In the genomic region with DNA sequence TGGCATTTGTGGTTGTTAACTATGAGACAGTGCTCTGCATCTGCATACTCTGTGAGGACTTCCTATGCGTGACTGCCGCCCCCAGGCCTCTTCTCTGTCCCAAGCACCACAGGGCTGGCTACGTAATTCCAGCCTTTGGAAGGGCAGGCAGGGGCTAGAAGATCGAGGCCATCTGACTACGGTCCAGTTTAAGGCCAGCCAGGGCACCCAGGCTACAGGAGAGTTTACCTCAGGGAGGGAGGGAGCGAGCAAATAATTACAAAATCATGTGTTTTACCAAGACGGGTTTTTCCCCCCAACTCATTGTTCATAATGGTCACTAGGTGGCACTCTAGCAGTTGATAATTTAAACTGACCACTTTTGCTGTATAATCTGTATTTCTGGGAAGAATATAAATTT, we compare ENCODE assay signal across 10 mouse cellular contexts. TPM values are rescaled to one million over a fixed set of nuclear protein-coding genes. Genes with fewer than 3 reads are reported as not detected.
DNase-seq lines count a peak whose midpoint lies in the region; ATAC-seq and TF ChIP-seq lines count a peak whose summit lies in the region.
"Had no signal": no experiment of that assay in that cellular context is flagged by ENCODE, and none has a peak within 500 bp of the region (broad histone marks: within the 10 kb centered on the region; RNA-seq: fewer than 3 reads in every experiment).

No protein-coding gene starts in this region.

- TF ChIP-seq POLR2A in cerebellum, adult 2 months (IDR thresholded peaks at IDR 0.05; ENCODE audit: borderline replicate concordance, insufficient read depth, low read length) = no peak
- no peak for TF ChIP-seq POLR2A in small intestine, adult 2 months (IDR thresholded peaks at IDR 0.05; ENCODE audit: low read depth, low read length)

- no peaks in the 10 kb centered on the region for H3K4me1 ChIP-seq in cerebellum, adult 2 months (ENCODE audit: control insufficient read depth, insufficient read depth, low read length)
- H3K4me1 ChIP-seq in midbrain, embryonic 12.5 days = peaks cover 8% of the 10 kb centered on the region
- peaks cover 8% of the 10 kb centered on the region; the same call in 1 of the 2 replicates for H3K4me1 ChIP-seq in midbrain, embryonic 10.5 days
- no peaks in the 10 kb centered on the region for H3K4me1 ChIP-seq in kidney, embryonic 16.5 days (ENCODE audit: insufficient read depth, low read length)
- no peaks in the 10 kb centered on the region for H3K4me1 ChIP-seq in small intestine, adult 2 months (ENCODE audit: control insufficient read depth, insufficient read depth, insufficient read length, low read length)
- H3K4me1 ChIP-seq: embryonic facial prominence, embryonic 15.5 days; lung, embryonic 15.5 days had no signal

- H3K27ac ChIP-seq in cerebellum, adult 2 months (ENCODE audit: insufficient read depth, low read length) = no peak overlapping the region
- no peak overlapping the region for H3K27ac ChIP-seq in midbrain, embryonic 12.5 days (replicated peaks)
- H3K27ac ChIP-seq in midbrain, embryonic 10.5 days (replicated peaks) = no peak overlapping the region
- no peak overlapping the region for H3K27ac ChIP-seq in kidney, embryonic 16.5 days (ENCODE audit: low read length)
- no peak overlapping the region for H3K27ac ChIP-seq in small intestine, adult 2 months (ENCODE audit: insufficient read depth, low read depth, low read length)
- H3K27ac ChIP-seq: embryonic facial prominence, embryonic 15.5 days; lung, embryonic 15.5 days had no signal

- no peak overlapping the region for H3K9ac ChIP-seq in midbrain, embryonic 12.5 days (replicated peaks)
- H3K9ac ChIP-seq in kidney, embryonic 16.5 days (replicated peaks; ENCODE audit: low read length) = no peak overlapping the region
- H3K9ac ChIP-seq: embryonic facial prominence, embryonic 15.5 days; lung, embryonic 15.5 days had no signal

- no peaks in the 10 kb centered on the region for H3K9me3 ChIP-seq in midbrain, embryonic 12.5 days
- H3K9me3 ChIP-seq in midbrain, embryonic 10.5 days (replicated peaks) = no peaks in the 10 kb centered on the region
- no peaks in the 10 kb centered on the region for H3K9me3 ChIP-seq in kidney, embryonic 16.5 days (ENCODE audit: low read length)
- H3K9me3 ChIP-seq: embryonic facial prominence, embryonic 15.5 days; lung, embryonic 15.5 days had no signal

- 35% methylated on average over 7 of the region's 7 CpGs for WGBS in cerebellum, adult 2 months
- WGBS in midbrain, embryonic 12.5 days = 70% methylated on average over 7 of the region's 7 CpGs
- WGBS in midbrain, embryonic 10.5 days = 70% methylated on average over 7 of the region's 7 CpGs
- WGBS in kidney, embryonic 16.5 days = 66% methylated on average over 7 of the region's 7 CpGs
- 67% methylated on average over 7 of the region's 7 CpGs for WGBS in small intestine, adult 2 months

- peak; percentile 42; the same call in 1 of the 2 replicates for ATAC-seq in midbrain, embryonic 12.5 days (ENCODE audit: low FRiP score, low read depth)
- ATAC-seq in kidney, embryonic 16.5 days (ENCODE audit: low FRiP score, low TSS enrichment) = 0 out of 2 replicates have a peak, but pooled peaks have one; percentile 39

- DNase-seq in cerebellum, adult 2 months = peak; percentile 17 to 22
- DNase-seq in cerebellum, postnatal 4 days (ENCODE audit: low spot score in 2 of 2) = no peak
- DNase-seq in midbrain, embryonic 10.5 days (ENCODE audit: low spot score) = no peak
- no peak for DNase-seq in urinary bladder, postnatal 14 days (ENCODE audit: low spot score)
- no peak for DNase-seq in urinary bladder, postnatal 36 days (ENCODE audit: low spot score in 2 of 2)

- no peak overlapping the region for H3K4me2 ChIP-seq in midbrain, embryonic 12.5 days (replicated peaks)
- no peak overlapping the region for H3K4me2 ChIP-seq in kidney, embryonic 16.5 days (replicated peaks; ENCODE audit: low read depth, low read length)
- H3K4me2 ChIP-seq: embryonic facial prominence, embryonic 15.5 days; lung, embryonic 15.5 days had no signal

- peaks cover 33% of the 10 kb centered on the region for H3K36me3 ChIP-seq in midbrain, embryonic 12.5 days
- H3K36me3 ChIP-seq in midbrain, embryonic 10.5 days = peaks cover 69% of the 10 kb centered on the region
- peaks cover 37% of the 10 kb centered on the region for H3K36me3 ChIP-seq in kidney, embryonic 16.5 days (ENCODE audit: insufficient read depth, low read length)
- peaks cover 26% of the 10 kb centered on the region for H3K36me3 ChIP-seq in small intestine, adult 2 months (ENCODE audit: control insufficient read depth, insufficient read depth, low read length)

- TF ChIP-seq CTCF in cerebellum, adult 2 months (IDR thresholded peaks at IDR 0.05; ENCODE audit: borderline replicate concordance, insufficient read depth, low read depth, low read length) = peak; percentile 14; the same call in 1 of the 2 replicates
- peak; percentile 10; the same call in 1 of the 2 replicates for TF ChIP-seq CTCF in small intestine, adult 2 months (IDR thresholded peaks at IDR 0.05; ENCODE audit: extremely low read depth, insufficient read length, insufficient replicate concordance, low read depth, low read length)

- H3K4me3 ChIP-seq in cerebellum, adult 2 months (replicated peaks; ENCODE audit: insufficient read depth, low read depth, low read length) = no peak overlapping the region
- H3K4me3 ChIP-seq in midbrain, embryonic 12.5 days = no peak overlapping the region
- no peak overlapping the region for H3K4me3 ChIP-seq in midbrain, embryonic 10.5 days
- no peak overlapping the region for H3K4me3 ChIP-seq in kidney, embryonic 16.5 days (ENCODE audit: low read length)
- H3K4me3 ChIP-seq in small intestine, adult 2 months (ENCODE audit: low read depth, low read length) = no peak overlapping the region
- H3K4me3 ChIP-seq: embryonic facial prominence, embryonic 15.5 days; lung, embryonic 15.5 days had no signal

- H3K27me3 ChIP-seq in cerebellum, adult 2 months (ENCODE audit: control insufficient read depth, insufficient read depth, low read length) = no peaks in the 10 kb centered on the region
- no peaks in the 10 kb centered on the region for H3K27me3 ChIP-seq in midbrain, embryonic 12.5 days
- no peaks in the 10 kb centered on the region for H3K27me3 ChIP-seq in midbrain, embryonic 10.5 days (ENCODE audit: low read depth, poor library complexity, severe bottlenecking)
- no peaks in the 10 kb centered on the region for H3K27me3 ChIP-seq in kidney, embryonic 16.5 days (ENCODE audit: insufficient read depth, low read length)
- no peaks in the 10 kb centered on the region for H3K27me3 ChIP-seq in small intestine, adult 2 months (ENCODE audit: control insufficient read depth, insufficient read depth, low read length)
- H3K27me3 ChIP-seq: embryonic facial prominence, embryonic 15.5 days; lung, embryonic 15.5 days had no signal

RNA-seq across cellular contexts. Expression of gene Lix1, which starts 9.6 kb away (rescaled TPM):
- polyA plus RNA-seq in cerebellum, adult 2 months (2012; rRNA removed) = 8.4 and 9.6 TPM in 2 replicates
- 48.8 TPM in 2 replicates for polyA plus RNA-seq in midbrain, embryonic 12.5 days (2016; fragmentation: Nextera tagmentation; extraction: Ambion mirVana)
- 82.7 and 96.2 TPM in 2 replicates for polyA plus RNA-seq in midbrain, embryonic 10.5 days (2016; fragmentation: Nextera tagmentation; extraction: Ambion mirVana)
- polyA plus RNA-seq in kidney, embryonic 16.5 days (2015; fragmentation: Nextera tagmentation; extraction: Ambion mirVana) = 4.1 and 4.8 TPM in 2 replicates
- not detected in 2 replicates for polyA plus RNA-seq in small intestine, adult 2 months (2012; rRNA removed)

RNA-seq across cellular contexts. Expression of gene Riok2, which starts 18.8 kb away (rescaled TPM):
- polyA plus RNA-seq in cerebellum, adult 2 months (2012; rRNA removed) = 25.9 and 27.5 TPM in 2 replicates
- 30.3 and 32.2 TPM in 2 replicates for polyA plus RNA-seq in midbrain, embryonic 12.5 days (2016; fragmentation: Nextera tagmentation; extraction: Ambion mirVana)
- polyA plus RNA-seq in midbrain, embryonic 10.5 days (2016; fragmentation: Nextera tagmentation; extraction: Ambion mirVana) = 28.5 and 28.7 TPM in 2 replicates
- polyA plus RNA-seq in kidney, embryonic 16.5 days (2015; fragmentation: Nextera tagmentation; extraction: Ambion mirVana) = 30.0 and 33.3 TPM in 2 replicates
- 0.77 and 1.5 TPM in 2 replicates for polyA plus RNA-seq in small intestine, adult 2 months (2012; rRNA removed)

Comparison
In these comparisons a context has a peak if more than half of its experiments do, and no peak if none do; other contexts are left out.
1. DNase-seq: peak in cerebellum, adult 2 months (2 of 2); none in cerebellum, postnatal 4 days (0 of 2), midbrain, embryonic 10.5 days (single experiment), urinary bladder, postnatal 14 days (single experiment) and urinary bladder, postnatal 36 days (0 of 2).
2. RNA of gene Riok2, which starts 18.8 kb away (polyA plus RNA-seq): 30.0 to 33.3 TPM in kidney, embryonic 16.5 days, 30.3 to 32.2 TPM in midbrain, embryonic 12.5 days, 28.5 to 28.7 TPM in midbrain, embryonic 10.5 days and 25.9 to 27.5 TPM in cerebellum, adult 2 months; 0.77 to 1.5 TPM in small intestine, adult 2 months; every median in the first group is over 10 times any median in the second.